Mouse (Mus musculus) intestine, postnatal 0 days (tissue): ENCODE measurements around the gene Atp1a2. TPM values are rescaled to one million over a fixed set of nuclear protein-coding genes. Genes with fewer than 3 reads are reported as not detected.

ENCODE experiments used
- ATAC-seq: fragments of 200-750 bp; cut with Nextera tagmentation; 2 replicates; pipeline ENCODE4 v1.8.0; 2017; ENCODE audit warnings: mild to moderate bottlenecking, moderate TSS enrichment, moderate library complexity
- H3K27ac ChIP-seq: fragments of 300-500 bp; sonication (generic); 2 replicates; pipeline ENCODE4 v1.5.1; 2014; ENCODE audit warnings: mild to moderate bottlenecking, low read depth, low read length, moderate library complexity
- H3K27me3 ChIP-seq: fragments of 300-500 bp; sonication (generic); replicated peaks from 2 replicates; pipeline ENCODE4 v1.6.1; 2014; ENCODE audit warnings: low read length, mixed read lengths; ENCODE audit not compliant: control insufficient read depth, insufficient read depth
- H3K36me3 ChIP-seq: fragments of 300-500 bp; sonication (generic); 2 replicates; pipeline ENCODE4 v1.6.1; 2014; ENCODE audit warnings: mild to moderate bottlenecking, moderate library complexity; ENCODE audit not compliant: control insufficient read depth, insufficient read depth
- H3K4me1 ChIP-seq: fragments of 300-500 bp; sonication (generic); replicated peaks from 2 replicates; pipeline ENCODE4 v1.6.1; 2014; ENCODE audit warnings: antibody characterized with exemption, low read length, mixed read lengths; ENCODE audit not compliant: control insufficient read depth, insufficient read depth
- H3K4me2 ChIP-seq: fragments of 300-500 bp; sonication (generic); replicated peaks from 2 replicates; pipeline ENCODE4 v1.6.1; 2014; ENCODE audit warnings: low read depth, mild to moderate bottlenecking, moderate library complexity
- H3K4me3 ChIP-seq: fragments of 300-500 bp; sonication (generic); 2 replicates; pipeline ENCODE4 v1.5.1; 2014; ENCODE audit warnings: low read depth, low read length
- H3K9ac ChIP-seq: fragments of 300-500 bp; sonication (generic); 2 replicates; pipeline ENCODE4 v1.6.1; 2014; ENCODE audit warnings: mild to moderate bottlenecking, low read depth, low read length
- H3K9me3 ChIP-seq: fragments of 300-500 bp; sonication (generic); 2 replicates; pipeline ENCODE4 v1.6.1; 2016; ENCODE audit warnings: mixed run types; ENCODE audit not compliant: control insufficient read depth
- CTCF ChIP-seq: sonication (generic); IDR thresholded peaks from 2 replicates; pipeline ENCODE4 v1.5.1; 2016; ENCODE audit warnings: low read depth, mild to moderate bottlenecking, control low read depth, antibody characterized with exemption, moderate library complexity
- WGBS: fragments of 180-500 bp; shearing (Covaris S2); extraction: QIAGEN DNeasy Blood & Tissue Kit; methylation state at CpG from one replicate; pipeline ENCODE4 v1.1.7; 2014; 5-methylcytosine and 5-hydroxymethylcytosine counted together
- polyA plus RNA-seq: library from polyadenylated mRNA; unstranded; fragments of >200 nt; fragmentation: Nextera tagmentation; extraction: Ambion mirVana; gene quantifications from 2 replicates; pipeline ENCODE4 v1.2.1, GENCODE M21; 2015

Gene Atp1a2
- polyA plus RNA-seq, 1 experiment from 2014 or later = 1.9 TPM

DNA sequence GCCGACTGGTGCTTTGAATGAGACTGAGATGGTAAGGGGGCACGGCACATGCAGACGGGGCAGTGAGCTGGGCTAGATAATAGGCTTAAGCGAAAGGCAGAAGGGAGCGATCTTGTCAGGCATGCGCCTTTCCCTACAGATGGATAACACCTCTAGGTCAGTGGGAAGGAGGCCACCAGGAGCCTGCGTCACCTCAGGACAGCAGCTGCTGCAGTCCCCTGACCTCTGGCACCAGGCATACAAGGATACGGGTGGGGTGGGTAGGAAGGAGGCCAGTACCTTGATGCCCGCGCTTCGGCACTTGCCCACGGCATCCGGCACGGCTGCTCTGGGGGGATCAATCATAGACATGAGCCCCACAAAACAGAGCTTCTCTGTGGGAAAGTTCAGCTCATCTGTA lies 13.6 kb downstream of the Atp1a2 start:
- Histone ChIP-seq H3K27me3 (no peaks in the 10 kb centered on the region), H3K4me3 (no peak overlapping the region), H3K27ac (no peak overlapping the region), H3K4me1 (no peaks in the 10 kb centered on the region), H3K36me3 (no peaks in the 10 kb centered on the region), H3K9ac (no peak overlapping the region), H3K9me3 (no peaks in the 10 kb centered on the region), H3K4me2 (no peak overlapping the region)
- 91% methylated on average over 14 of the region's 14 CpGs for WGBS
- TF ChIP-seq CTCF = no peak
- ATAC-seq = no peak

DNA sequence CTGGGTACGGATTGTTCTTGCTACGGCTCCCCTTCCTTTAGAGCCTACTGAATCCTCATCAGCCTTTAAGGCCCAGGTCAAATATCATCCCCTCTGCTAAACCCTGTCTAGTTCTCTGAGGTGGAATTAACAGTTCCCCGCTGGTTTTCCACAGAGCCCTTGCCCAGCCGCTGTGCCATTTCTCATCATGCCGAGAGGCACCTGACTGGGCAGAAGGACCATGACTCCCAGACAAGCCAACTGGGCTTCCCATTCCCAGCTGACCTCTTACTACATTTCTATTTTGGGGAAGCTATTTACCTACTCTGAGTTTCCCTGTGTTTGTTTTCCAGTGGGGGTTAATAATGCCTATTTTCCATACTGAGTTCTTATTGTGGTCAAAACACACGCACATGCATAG lies 14.8 kb downstream of the Atp1a2 start:
- Histone ChIP-seq H3K27ac (no peak overlapping the region), H3K36me3 (no peaks in the 10 kb centered on the region), H3K9ac (no peak overlapping the region), H3K9me3 (no peaks in the 10 kb centered on the region), H3K27me3 (no peaks in the 10 kb centered on the region), H3K4me2 (no peak overlapping the region), H3K4me1 (no peaks in the 10 kb centered on the region), H3K4me3 (no peak overlapping the region)
- WGBS = 93% methylated on average over 6 of the region's 6 CpGs
- no peak for TF ChIP-seq CTCF
- no peak for ATAC-seq

DNA sequence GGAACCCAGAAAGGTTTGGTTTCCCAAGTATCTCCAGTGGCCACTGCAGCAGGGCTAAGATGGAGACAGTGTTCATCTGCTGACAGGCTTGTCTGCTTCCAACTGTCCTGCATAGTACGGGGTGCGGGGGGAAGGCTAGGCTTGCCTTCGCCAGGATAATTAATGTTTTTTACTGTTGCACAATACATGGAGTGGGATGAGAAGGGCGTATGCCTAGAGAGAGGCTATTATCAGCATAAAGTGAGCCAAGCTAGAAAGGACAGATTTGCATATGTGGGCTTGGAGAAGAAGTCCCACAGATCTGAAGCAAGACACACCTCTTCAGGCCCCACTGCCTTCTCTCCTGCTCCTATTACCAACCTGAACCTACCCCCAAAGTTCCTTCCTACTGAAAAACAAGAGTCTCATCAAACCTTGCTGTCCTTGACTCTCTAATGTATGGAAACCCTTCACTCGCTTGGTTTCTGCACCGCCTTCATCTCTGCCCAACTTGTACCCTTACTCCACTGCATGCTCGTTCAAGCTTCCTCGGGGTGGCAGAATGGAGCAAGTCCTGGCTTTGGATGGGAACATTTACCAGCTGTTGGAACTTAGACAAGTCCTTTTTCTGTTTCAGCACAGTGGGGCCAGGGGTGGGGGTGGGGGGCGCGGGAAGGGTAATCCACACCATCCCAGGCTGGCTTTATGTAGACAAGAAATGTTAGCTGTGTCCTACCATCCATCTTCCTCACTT lies 16.2 kb downstream of the Atp1a2 start:
- H3K27ac ChIP-seq = no peak overlapping the region
- peak; percentile 22; the same call in 1 of the 2 replicates for TF ChIP-seq CTCF
- no peak for ATAC-seq
- H3K9me3 ChIP-seq = no peaks in the 10 kb centered on the region
- no peaks in the 10 kb centered on the region for H3K4me1 ChIP-seq
- H3K36me3 ChIP-seq = no peaks in the 10 kb centered on the region
- H3K27me3 ChIP-seq = no peaks in the 10 kb centered on the region
- no peak overlapping the region for H3K9ac ChIP-seq
- H3K4me2 ChIP-seq = no peak overlapping the region
- no peak overlapping the region for H3K4me3 ChIP-seq
- 66% methylated on average over 10 of the region's 10 CpGs for WGBS

DNA sequence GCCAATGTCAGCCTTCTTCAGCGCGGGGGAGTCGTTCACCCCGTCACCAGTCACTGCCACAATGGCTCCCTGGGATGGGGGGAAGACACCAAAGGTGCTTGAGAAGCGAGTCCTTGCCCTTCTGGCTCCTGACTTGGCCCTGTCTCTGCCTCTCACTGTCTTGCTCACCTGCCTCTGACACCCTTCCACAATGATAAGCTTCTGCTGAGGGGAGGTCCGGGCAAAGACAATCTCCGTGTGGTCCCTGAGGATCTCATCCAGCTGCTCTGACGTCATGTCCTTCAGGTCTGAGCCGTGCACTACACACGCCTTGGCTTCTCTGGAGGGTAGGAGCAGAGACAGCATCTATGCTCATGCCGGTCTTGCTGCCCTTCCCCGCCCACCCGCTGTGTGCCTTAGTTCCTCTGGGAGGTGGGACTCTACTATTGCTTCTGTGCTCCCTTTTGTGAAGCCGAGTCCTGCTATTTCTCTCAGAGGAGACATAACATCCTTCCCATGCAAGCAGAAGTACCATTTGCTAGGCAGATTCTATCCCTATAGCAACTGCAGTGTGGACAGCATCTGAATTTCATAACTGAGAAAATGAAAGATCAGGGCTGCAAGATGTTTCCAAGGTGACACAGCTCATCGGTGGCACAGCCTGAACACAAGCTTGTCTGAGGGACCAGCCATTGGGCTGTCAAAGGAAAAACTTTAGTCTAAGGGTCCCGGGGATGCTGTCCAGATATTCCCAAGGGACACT lies 17.9 kb downstream of the Atp1a2 start:
- no peak overlapping the region for H3K27ac ChIP-seq
- no peak overlapping the region for H3K4me3 ChIP-seq
- no peak for ATAC-seq
- no peaks in the 10 kb centered on the region for H3K27me3 ChIP-seq
- H3K4me2 ChIP-seq = no peak overlapping the region
- no peak for TF ChIP-seq CTCF
- no peaks in the 10 kb centered on the region for H3K4me1 ChIP-seq
- H3K36me3 ChIP-seq = no peaks in the 10 kb centered on the region
- no peak overlapping the region for H3K9ac ChIP-seq
- WGBS = 78% methylated on average over 16 of the region's 16 CpGs
- H3K9me3 ChIP-seq = no peaks in the 10 kb centered on the region

DNA sequence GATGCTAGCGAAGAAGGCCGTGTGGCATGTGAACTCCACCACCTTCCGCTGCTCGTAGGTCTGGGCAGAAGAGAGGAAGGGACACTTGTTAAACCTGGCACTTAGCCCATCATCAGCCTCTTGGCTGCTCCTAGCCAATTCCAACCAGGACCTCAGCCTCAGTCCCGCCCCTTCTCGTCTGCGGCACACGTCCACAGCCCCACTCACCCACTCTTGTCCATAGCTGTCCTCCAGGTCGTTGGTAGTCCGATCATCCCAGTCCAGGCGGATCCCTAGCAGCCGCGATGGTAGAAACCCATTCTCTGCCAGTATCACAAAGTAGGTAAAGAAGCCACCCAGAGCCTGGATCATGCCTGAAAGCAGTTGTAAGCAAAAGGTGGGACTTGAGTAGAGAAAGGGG lies 19.5 kb downstream of the Atp1a2 start:
- WGBS = 90% methylated on average over 13 of the region's 13 CpGs
- Histone ChIP-seq H3K9ac (no peak overlapping the region), H3K9me3 (no peaks in the 10 kb centered on the region), H3K4me3 (no peak overlapping the region), H3K27me3 (no peaks in the 10 kb centered on the region), H3K27ac (no peak overlapping the region), H3K4me2 (no peak overlapping the region), H3K4me1 (no peaks in the 10 kb centered on the region; the same call in 1 of the 2 replicates), H3K36me3 (no peaks in the 10 kb centered on the region)
- no peak for ATAC-seq
- no peak for TF ChIP-seq CTCF

DNA sequence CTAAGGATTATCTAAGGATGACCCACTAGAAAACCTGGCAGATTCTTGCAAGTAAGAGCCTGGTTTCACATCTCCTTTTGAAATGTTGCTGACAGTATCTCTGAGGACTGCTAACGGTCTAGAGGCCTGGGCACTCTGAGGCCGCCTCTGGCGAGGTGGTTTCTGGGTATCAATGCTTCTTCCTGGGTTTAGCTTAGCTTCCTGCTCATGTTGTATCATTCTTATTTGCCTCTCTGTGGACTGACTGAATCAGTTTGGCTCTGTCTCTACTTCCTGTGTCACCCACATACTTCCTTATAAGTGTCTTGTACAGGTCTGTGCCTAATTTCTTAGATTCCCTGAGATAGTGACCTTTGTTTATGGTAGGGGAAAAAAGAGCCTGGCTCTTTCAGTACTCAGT lies 20.7 kb downstream of the Atp1a2 start:
- H3K27ac ChIP-seq = no peak overlapping the region
- H3K9ac ChIP-seq = no peak overlapping the region
- H3K9me3 ChIP-seq = no peaks in the 10 kb centered on the region
- no peak overlapping the region for H3K4me3 ChIP-seq
- no peak for TF ChIP-seq CTCF
- no peak overlapping the region for H3K4me2 ChIP-seq
- no peaks in the 10 kb centered on the region for H3K36me3 ChIP-seq
- WGBS = 68% methylated on average over 3 of the region's 3 CpGs
- no peaks in the 10 kb centered on the region for H3K27me3 ChIP-seq
- no peaks in the 10 kb centered on the region; the same call in 1 of the 2 replicates for H3K4me1 ChIP-seq
- ATAC-seq = no peak
